Mouse (Mus musculus) ZHBTc4 (cell line): ENCODE measurements around the gene Ndufa11.
A peak's percentile ranks its signal among the peaks of the same experiment; 100 is the strongest.

Experiments
- DNase-seq: peaks from one replicate; pipeline ENCODE4 v3.0.0-alpha.2; 2011; ENCODE audit warnings: low read depth, low spot score

Ndufa11 gene

DNA sequence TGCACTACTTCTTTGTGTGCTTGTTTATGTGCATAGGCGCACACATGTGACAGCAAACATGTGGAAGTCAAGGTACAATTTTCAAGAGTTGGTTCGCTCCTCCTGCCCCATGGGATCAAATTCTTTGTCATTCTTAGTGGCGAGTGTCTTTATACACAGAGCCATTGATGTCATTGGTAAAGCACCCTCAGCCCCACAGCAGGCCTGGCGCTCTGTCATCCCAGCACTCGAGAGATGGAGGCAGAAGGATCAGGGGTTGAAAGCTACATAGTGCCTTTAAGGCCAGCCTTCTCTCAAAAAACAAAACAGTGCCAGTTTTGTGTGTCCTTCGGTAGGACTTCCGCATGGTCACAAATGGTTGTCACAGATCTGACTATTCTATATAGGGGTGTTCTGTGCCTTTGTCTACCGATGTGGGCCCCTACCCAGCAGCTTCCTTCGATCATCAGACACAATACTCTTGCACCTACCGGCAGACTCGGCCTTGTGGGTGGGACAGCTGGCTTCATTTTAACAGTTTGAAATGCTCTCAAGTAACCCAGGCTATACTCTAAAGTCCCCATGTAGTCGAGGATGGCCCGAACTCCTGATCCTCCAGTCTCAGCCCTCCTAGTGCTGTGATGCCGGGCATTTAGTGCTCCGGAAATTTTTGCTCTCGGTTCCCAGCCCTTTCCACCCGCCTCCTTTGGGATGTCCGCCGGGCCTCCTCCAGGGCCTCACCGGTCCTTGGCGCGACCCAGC is 1.5 kb upstream of the Ndufa11 start:
- no peak for DNase-seq

DNA sequence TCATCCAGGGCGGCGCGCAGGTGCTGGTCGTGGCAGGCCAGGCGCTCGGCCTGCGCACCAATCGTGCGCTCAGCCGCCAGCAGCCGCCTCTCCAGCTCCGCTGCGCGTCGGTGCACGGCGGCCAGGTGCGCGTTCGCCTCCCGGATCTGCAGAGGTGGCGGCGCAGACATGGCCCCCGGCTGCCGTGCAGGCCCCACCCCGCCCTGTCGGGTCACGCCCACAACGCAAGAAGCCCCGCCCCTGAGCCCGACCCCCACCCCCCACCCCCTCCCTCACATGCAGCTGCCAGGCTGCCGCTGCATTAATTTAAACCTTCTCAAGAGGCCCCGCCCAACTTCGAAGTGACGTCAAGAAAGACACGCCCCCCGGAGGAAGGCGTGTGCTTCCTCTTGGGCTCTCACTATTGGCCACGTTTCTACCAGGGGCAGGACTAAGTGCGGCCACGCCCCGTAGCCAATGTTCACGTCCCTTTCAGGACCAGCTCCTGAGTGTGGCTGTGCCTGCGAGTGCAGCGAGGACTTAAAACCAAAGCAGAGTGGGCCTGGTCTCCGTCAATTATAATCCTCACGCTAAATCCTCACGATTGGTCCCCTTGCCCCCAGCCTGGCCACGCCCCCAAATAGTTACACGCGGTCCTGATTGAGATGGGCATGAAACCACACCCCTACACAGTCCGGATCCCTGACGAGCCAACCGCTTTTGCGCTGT is 758 bp upstream of the Ndufa11 start:
- DNase-seq = peak; percentile 100

DNA sequence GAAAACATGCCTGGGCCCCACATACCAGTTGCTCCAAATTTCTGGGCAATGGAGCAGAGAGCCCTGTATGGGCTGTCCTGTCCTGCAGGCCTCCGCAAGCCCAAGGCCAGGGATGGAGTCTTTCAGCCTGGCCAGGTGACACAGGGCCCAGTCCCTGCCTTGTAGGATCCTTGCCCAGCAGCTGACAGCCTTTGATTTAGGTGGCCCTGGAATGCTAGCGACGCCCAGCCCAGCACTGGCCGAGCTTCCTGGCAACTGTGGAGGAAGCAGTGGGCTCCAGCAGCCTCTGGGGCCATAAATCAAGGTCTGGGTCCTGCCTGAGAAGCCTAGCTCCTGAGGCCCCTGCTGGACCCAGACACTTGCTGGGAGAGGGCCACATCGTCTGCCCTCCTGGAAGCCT is 4.9 kb downstream of the Ndufa11 start:
- DNase-seq = no peak

DNA sequence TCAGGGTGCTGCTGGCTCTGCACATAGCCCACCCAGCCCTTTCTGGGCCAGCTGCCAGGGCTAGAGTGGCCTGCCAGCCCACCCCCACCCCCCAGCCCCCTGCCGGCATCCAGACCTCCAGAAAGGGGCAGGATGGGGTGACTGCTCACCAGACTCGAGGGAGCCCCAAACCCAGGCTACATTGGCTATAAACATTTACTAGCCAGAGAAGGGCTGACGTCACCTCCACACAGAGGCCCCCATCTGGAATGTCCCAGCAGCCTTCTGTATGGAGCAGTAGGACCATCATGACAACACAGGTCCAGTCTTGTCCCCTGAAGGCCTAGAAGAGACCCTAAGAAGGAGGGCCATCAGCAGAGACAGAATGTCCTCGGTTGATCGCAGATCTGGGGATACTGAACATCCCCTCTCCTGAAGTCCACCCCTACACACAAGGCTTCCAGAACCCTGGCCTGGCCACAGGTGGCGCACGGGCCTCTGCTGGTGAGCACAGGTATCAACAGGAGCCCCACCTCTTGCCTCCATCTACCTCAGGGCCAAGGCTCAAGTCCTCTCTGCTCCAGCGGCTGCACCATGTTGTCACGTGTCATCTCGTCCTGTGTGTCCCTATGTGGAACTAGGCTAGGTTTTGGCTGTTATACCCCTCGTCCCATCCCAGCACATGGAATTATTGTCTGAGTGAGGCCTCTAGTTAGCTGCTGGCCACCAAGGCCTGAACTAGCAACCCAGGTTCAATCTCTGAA is 6.0 kb downstream of the Ndufa11 start:
- DNase-seq = peak; percentile 42

DNA sequence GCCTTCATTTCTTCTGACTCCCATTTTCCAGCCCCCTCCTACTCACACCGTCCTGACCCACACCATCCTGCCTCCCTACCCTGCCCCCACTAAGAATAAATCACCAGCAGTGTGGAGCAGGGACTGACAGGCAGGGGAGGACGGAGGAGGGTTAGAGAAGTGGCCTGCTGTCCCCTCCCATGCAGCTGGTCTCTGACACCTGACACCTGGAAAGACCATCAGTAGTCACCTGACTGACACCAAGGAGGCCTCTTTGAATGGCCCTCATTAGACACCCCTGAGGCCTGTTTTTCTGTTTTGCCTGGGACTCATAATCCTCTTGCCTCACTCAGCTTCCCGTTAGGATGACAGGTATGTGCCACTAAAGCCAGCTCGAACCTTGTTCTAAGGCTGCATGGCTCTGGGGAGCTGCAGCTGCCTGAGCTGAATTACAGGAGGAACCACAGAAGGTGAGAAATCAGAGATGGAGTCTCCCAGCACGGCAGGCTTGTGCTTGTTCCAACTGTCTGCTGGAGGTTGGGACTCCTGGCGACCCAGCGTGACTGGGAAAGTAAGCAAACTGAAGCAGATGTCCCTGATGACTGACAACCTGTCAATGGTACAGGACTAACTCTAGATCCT is 9.6 kb downstream of the Ndufa11 start:
- DNase-seq = no peak

DNA sequence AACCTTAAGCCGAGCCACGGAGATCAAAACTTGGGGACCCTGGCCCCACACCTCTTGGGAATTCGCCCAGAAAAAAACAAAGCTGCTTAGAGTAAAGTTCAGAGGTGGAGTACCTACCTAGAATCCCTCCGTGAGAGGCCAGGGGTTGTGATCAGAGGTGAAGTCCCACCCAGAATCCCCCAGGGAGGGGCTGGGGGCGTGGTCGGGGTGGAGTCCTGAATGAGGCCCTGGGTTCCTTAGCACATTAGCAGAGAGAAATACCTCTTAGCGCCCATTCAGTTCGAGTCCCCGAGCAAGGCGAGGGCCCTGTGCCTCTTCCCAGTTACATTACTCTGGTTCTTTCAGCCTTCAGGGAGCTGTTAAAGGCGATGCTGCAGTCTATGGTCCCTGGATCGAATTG is 10.1 kb downstream of the Ndufa11 start:
- peak; percentile 85 for DNase-seq

DNA sequence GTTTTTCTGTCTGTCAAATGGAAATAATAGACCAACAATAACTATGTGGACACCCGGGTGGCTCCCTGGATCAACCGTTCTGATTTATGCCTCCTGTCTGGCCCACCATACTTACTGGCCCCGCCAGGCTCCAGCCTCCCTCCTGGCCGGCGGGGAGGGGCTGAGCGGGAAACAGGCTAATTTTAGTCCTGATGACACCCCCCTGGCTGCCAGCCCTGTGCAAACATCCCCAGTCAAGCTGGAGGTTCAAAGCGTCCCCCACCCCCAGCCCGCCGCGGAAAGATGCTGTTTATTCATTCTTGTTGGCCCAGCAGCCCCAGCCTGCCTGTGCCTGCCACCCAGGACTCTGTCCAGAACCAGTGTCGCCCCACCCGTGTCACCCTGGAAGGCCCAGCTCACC is 10.6 kb downstream of the Ndufa11 start:
- DNase-seq = no peak

DNA sequence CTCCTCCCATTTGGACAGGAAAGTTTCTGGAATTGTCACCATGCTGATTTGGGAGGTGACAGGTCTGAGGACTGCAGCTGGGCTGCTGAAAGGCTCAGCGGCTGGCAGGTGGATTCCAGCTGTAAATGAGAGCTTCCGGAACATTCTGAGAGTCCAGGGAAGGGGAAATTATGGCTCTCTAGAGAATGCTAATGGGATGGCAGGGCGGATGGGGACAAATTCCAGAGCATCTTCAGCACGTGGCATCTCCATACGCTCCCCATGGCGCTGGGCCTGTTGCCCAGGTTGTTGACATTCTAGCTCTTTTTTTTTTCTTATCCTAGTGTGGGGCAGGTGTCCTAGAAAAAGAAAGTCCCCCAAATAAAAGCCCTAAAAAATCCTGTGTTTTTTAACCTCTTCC is 11.6 kb downstream of the Ndufa11 start:
- DNase-seq = peak; percentile 44

DNA sequence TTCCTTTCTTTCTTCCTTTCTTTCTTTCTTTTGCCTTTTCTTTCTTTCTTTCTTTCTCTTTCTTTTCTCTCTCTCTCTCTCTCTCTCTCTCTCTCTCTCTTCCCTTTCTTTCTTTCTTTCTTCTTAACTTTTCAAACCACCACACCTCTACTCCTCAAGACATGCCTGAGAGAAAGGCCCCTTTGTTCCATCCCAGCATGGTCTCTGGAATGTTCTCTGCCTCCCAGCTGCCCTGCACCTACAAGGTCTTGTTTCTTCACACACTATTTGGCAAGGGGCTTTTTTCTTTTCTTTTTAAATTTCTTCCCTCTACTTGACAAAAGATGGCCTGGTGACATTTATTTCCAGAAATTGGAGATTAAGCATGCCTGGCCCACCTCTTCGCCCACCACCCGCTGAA is 12.1 kb downstream of the Ndufa11 start:
- DNase-seq = peak; percentile 63

DNA sequence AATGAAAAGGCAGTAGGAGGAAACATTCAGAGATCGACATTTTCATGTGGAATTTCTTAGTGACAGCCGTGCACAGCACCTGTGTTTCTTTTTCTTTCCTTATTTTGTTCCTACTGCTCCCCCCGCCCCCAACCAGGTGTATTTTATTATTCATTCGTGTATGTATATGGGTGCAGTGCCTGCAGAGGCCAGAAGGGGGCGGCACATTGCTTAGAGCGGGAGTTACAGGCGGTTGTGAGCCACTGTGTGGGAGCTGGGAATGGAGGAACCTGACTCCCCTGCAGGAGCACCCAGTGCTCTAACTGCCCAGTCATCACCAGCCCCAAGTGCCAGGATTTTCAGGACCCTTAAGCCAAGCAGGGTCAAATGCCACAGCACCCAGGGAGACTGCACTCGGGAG is 19.0 kb downstream of the Ndufa11 start:
- peak; percentile 85 for DNase-seq

DNA sequence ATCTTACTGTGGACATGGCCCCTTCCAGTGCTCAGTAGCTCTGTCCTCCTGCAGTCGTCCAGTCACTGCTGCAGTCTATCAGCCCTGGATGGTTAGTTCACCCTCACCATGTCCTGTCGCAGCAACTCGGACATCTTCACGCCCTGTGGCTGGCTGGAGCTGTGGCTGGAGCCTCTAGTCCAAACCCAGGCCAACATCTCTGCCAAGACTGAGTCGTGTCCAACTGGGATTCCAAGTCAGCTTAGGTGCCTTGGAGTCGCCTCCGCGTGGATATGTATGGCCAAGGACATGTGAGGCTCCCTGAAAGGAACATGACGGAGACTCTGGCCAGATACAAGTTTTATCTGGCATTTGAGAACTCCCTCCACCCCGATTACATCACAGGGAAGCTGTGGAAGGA is 20.7 kb downstream of the Ndufa11 start:
- DNase-seq = no peak

DNA sequence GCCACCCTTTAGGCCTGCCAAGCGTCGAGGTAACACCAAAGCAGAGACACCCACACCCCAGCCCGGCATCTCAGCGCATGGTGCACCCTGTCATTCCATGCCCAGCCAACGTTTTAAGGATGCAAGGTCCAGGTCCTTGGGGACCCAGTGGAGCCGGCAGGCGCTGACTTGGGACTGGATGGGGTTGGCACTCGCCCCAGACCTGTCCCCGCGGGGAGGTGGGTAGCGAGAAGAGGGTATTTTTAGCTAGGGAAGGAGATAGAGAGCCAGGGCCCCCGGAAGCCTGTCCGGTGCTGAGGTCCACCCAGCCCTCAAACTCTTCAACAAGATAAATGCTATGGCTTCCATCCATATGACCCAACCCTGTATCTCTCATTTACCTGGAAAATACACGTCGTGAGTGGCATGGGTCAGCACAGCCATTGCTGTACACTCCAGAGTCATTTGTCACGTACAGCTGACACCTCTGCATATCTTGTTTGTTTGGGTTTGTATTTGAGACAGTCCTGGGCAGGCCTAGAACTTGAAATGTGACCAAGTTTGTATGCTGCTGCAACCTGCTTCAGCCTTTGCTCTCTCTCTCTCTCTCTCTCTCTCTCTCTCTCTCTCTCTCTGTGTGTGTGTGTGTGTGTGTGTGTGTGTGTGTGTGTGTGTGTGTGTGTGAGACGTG is 22.7 kb downstream of the Ndufa11 start:
- no peak for DNase-seq

DNA sequence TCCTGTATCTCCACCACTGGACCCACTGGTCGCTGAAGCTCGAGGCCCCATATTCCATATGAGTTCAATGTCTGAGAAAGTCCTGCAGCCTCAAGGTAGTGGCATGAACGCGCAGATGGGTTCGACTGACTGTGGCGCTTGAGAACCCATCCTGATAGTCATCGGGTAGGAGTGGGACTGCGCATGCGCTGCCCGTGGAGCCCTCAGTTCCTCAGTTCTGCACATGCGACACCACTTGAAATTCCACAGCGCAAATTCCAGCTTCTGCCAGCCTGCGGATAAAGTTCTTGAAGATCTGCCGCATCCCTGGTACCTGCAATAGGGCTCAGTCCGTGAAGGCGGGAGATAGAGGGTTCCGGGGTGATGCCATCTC is 23.2 kb downstream of the Ndufa11 start:
- peak; percentile 87 for DNase-seq

DNA sequence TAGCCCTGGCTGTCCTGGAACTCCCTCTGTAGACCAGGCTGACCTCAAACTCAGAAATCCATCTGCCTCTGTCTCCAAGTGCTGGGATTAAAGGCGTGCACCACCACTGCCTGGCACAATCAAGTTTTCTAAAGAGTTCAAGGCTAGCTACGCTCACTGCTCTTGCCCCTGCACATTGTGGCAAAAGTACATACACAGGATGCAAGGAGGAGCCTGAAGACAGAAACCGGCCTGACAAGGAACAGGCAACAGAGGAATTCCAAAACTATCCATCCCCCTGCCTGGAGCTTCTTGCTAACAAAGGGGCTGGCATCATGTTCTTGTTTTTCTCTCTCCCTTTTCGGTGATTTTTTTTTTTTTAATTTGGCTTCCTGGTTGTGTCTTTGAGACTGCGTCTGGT is 26.6 kb downstream of the Ndufa11 start:
- DNase-seq = no peak

DNA sequence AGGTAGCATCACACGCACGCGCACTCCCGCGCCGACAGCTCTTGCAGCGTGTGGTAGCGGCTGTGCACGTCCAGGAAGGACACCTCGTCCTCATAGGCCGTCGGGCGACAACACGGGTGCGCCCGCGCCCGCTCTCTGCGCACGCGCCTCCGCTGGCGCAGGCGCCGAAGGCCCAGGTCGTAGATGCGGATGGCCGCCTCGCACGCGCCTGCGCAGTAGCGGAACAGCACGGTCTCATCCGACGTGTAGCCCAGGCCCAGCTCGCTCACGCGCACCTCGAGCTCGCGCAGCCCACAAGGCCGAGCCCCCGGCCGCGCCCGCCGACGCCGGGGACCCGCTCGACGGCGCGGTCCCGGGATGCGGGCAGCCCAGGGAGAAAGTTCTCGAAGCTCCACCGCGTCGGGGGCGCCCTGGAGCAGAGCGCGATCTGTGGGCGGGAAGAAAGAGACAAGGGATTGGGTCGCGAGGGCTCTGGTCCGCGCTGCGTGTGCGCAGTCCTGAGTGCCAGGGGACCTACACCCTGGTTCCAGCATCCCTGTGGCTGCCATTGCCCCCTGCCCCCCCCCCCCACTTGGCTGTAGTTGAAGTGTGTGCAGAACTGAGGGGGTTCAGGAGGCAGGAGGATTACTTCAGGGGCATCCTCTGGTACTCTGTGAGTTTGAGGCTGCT is 34.0 kb downstream of the Ndufa11 start:
- peak; percentile 95 for DNase-seq

DNA sequence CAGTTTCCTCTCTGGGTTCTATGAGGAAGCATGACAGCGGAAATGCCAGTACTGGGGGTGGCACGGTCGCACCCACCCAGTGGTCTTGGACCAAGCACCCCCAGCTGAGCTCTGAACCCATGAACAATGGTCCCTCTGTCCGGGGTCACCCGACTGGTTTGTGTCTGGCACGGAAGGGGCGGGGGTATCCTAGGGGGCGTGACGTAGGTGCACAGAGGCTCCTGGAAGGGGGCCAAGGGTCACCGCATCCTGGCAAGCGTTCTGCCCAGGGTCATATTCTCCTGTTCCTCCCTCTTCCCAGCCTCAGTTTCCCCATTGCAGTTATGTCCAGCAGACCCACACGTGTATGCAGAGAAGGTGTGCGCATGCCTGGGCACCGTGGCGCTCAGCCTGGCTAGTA is 35.9 kb downstream of the Ndufa11 start:
- DNase-seq = no peak

DNA sequence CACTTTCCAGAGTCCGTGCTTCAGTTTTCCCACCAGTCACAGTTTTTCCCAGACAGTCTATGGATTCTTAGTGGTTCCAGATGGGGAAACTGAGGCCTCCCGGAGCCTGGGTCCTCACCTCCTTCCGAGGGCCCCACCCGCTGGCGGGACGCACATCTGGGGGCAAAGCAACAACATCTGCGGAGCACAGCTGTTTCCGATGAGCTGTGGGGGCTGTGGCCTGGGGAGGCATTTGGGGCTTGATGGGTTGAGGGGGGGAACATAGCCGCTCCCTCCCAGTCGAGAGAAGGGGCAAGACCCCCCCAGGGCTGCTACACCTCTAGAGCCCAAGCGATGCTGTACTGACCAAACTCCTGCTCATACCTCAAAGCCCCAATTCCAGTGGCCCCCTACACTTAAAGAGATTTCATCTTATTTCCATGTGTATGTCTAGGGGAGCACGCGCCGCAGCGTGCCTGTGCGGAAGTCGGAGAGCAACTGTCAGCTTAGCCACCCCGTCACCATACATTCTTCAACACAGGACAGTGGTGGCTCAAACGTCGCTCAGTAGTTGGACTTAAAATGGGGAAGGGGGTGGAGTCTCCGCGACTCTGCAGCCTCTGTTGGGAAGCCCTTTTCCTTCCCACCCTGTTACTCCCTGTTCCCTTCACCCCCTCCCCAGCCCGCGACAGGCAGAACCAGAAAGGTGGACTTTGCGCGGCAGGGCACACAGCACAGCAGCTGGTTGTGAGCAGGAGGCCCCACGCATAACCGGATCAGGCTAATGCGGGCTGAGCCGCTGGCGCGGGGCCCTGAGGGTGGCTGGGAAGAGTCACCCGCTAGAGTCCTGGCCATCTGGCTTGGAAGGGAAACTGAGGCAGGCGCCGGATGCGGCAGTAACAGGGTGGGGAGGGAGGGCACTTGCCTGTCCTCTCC is 37.0 kb downstream of the Ndufa11 start:
- peak; percentile 53 for DNase-seq

DNA sequence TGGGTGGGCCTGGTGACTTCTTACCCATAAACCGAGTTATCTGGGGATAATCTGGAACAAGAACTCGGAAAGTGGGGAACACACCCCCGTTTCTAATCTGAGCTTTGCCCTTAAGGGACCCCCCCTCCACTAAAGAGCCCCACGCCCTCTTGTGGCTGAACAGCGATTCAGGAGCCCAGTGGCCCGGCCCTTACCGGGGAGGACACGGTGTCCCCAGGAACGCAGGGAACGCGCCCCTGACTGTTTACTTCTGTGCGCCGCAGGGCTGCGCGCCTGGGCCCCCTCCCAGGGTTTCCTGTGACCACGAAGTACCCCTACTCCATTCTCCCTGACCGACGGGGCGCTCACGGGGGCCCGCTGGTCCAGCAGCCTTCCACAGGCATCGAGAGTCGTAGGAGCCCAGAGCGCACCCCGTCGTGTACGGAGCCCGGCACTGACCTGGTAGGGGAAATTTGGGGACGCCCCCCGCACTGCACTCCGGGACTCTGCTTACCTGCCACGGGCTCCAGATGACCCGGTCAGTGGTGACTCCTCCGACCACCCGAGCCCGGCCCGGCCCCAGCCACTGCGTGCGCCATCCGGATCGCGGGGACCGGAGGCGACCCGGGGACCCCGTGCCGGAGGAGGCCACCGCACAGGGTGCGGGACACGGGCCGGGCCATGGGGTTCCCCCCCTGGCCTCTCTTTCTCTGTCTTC is 39.3 kb downstream of the Ndufa11 start:
- DNase-seq = no peak

DNA sequence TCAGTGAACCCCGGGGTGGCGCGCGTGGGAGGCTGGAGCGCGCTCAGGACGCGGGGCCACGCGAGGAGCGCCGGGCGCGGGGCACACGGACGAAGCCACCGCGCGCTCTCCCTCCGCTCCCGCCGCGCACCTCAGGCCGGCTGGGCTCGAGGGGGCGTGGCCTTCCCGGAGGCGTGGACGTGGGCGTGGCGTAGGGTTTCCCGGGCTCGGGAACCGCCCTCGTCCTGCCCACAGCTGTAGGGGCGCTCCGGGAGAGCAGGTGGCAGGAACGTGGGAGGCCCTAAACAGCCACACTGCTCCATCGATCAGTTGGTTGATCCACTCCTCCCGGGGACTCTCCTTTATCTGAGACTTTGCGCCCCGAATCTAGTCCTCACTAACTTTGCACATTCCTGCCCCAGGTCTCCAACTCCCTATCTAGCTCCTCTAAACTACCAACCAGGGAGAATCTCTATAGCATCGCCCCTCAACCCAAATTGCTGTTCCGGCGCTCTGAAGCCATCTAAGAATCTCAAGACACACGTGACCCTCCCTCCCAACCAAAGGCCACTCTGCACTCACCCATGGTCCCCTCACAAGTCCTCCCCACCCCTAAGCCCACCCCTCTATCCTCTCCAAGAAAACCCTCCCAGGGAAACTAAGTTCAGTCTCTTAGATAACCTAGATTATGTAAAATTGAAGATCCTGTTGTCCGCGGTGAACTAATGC is 40.0 kb downstream of the Ndufa11 start, which contains the start of gene Nrtn:
Gene Nrtn (minus strand): TSS at position 115 of the 708 bp plus-strand sequence.
- DNase-seq = peak; percentile 92
